Mouse (Mus musculus) spleen, postnatal 10 days (tissue): ENCODE data around the gene Plcg2.

ENCODE experiments used
- DNase-seq, 2 experiments: peaks; one replicate each; pipeline ENCODE4 v3.0.0; 2021 to 2022; ENCODE audit warnings: low spot score in 2 of 2

Gene Plcg2

DNA sequence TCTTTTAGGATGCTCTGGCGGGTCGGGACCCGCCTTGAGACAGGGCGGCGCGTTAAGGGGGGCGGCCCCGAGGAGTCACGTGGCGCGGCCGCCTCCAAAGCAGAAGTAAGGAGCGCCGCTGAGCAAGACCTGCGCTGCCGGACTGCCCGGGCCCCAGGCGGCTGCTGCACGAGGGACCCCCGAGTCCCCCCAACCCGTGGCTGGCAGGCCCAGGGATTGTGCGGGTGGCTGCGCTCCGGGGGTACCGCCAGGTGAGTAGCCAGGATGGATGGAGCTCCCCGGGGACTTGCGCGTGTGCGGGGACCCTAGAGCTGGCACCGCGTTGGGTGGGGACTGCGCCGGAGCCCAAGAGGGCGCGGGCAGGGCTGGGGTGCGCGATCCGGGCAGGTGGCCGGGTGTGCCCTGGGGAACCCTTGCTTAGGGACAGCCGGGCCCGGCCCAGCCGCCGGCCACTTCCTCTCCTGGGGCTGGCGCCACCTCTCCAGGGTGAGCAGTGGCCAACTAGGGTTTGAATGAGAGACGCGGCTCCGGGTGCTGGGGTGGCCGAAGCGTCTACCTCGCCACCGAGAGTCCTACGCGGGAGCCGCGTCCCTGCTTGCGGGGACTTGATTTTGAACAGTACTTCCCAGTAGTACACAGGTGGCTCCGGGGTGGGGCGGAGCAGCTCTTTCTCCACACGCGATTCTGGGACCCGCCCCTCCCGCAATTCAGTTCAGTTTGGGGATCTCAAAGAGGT is at the start of gene Plcg2:
Gene Plcg2, plus strand, starts transcription at position 113 of the 736 bp plus-strand sequence.
- DNase-seq, result peak; percentile 51 to 75

DNA sequence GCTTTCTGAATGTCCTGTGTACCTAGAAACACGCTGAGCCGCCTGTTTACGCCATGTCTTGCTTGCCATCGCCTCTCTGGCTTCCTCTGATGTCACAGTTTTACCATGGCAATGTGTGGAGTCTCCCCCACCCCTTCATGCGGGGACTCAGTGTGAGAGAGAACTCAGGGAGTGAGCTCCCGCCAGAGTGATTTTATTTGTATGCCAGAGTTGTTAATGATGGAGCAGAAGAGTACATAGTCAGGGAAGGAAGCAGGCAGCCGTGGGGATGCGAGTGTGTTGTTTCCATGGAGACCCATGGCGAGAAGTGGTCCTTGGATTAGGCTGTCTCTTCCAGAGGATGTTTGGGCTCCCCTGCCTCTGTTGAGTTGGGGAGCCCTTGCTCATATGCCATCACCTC is 47.0 kb upstream of the Plcg2 start:
- DNase-seq, result no peak

- DNase-seq, result no peak
Measured at GRCm38 (mm10) chr8:117453974-117454373, 44.1 kb upstream of the Plcg2 start.

- DNase-seq, result no peak
Measured at GRCm38 (mm10) chr8:117454516-117455116, 43.5 kb upstream of the Plcg2 start.

DNA sequence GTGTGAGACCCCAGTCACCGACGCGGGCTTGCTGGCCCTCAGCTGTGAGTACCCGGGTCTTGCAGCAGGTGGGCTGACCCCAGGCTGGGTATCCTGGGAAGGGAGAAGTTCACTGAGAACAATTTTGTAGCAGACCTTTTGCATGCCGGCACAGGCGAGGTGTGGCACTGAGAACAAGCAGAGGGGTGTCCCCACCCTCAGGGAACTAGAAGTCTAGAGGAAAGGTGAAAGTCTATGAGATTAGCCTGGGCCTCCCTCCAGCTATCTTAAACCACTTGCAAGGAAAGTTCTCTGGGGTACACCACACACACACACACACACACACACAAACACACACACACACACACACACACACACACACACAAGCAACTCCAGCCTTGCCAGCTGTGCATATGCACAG is 42.4 kb upstream of the Plcg2 start:
- DNase-seq, result no peak

DNA sequence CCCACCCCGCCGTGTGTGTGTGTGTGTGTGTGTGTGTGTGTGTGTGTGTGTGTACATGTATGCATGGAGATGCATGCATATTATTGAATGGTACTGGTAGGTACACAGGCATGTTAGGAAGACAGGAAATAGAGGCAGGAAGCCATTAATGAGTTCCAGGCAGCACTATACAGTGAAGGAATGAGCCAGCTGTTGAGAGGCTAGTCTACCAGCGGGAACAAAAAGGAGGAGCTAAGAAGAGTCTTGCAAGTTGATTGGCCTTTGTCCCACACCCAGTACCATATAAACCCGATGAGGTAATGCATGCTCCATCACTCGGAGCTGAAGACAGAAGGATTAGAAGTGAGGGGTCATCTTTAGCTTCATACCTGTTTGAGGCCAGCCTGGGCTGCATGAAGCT is 39.7 kb upstream of the Plcg2 start:
- no peak for DNase-seq

DNA sequence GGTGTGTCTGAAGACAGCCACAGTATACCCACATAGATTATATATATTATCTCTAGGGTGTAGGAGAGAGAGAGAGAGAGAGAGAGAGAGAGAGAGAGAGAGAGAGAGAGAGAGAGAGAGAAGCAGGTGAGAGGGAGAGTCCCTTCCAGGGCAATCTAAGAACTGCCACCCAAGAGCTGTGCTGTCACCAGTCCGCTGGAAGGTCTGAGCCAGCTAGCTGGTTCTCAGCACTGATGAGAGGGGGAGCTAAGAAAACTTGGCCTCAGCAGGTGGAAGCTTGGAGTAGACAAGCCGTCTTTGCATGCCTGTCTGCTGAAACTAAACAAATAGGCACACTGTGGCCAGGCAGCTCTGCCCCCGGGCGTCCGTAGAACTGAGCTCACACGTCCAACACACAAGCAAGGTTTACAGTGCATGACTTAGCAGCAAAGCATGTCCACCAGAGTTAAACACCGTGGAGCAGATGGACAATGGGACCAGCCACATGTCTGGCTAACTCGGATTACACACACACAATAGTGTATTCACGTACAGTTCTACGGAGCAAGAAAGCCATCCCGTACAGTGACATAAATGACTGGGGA is 35.3 kb upstream of the Plcg2 start:
- no peak for DNase-seq

DNA sequence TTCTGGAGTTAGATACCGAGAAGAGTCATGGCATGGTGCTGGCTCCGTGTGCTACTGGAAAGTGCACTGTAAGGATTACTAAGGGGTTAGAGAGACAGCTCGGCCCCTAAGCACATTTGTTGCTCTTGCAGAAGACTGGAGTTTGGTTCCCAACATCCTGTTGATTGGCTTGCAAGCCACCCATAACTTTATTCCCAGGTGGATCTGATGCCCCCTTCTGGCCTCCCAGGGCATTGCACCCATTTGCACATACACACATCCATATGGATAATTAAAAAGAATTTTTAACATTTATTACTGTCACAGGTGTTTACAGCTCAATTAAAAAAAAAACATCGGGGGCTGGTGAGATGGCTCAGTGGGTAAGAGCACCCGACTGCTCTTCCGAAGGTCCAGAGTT is 33.6 kb upstream of the Plcg2 start:
- peak in 1 of 2 experiments; percentile 54 for DNase-seq

DNA sequence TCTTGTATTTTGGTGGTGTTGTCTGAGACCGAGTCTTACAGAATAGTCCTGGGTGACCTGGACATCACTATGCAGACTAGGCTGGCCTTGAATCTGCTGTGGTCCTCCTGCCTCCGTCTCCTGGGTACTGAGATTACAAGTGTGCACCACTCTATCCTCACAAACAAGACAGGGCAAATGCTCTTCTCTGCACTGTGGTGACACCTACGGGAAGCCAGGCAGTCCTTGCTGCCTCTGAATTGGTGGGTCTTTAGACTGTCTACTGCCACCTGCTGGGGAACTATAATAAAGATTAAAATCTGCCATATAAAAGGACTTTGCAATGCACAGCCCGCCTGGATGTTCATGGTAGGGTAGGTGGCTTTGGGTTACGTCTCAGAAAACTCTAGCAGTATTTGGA is 32.8 kb upstream of the Plcg2 start:
- peak; percentile 26 to 69 for DNase-seq

DNA sequence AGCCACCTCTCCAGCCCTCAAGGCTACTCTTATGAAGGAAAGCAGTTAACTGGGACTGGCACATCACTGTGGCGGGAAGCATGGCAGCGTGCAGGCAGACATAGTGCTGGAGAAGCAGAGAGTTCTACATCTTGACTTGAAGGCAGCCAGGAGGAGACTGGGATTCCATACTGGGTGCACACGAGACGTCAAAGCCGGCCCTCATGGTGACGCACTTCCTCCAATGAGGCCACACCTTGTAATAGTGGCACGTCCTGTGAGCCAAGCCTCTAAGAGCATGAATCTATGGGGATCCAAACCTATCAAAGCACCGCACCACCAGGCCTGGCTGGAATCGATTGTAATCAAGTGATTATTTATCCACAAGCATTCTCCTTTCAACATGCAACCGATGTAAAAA is 30.6 kb upstream of the Plcg2 start:
- no peak for DNase-seq

- DNase-seq, result no peak
Measured at GRCm38 (mm10) chr8:117469431-117470341, 28.4 kb upstream of the Plcg2 start.

DNA sequence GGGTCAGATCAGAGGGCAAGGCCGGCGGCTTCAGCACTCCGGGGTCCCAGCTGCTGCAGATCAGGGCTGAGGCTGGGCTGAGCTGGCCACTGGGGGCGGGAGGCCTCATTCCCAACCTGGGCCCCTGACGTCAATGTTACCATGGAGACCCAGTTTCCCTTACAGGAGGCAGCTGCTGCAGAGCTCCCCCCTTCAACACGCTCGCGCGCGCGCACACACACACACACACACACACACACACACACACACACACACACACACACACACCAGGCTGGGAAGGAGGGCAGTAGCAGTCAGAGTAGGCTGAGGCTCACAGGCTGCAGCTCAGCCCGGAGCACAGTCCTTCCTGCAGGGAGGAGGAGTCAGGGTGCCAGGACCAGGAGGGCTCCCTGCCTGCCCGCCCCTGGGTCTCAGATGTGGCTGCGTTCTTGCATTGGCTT is 27.7 kb upstream of the Plcg2 start:
- peak in 1 of 2 experiments; percentile 47 for DNase-seq

DNA sequence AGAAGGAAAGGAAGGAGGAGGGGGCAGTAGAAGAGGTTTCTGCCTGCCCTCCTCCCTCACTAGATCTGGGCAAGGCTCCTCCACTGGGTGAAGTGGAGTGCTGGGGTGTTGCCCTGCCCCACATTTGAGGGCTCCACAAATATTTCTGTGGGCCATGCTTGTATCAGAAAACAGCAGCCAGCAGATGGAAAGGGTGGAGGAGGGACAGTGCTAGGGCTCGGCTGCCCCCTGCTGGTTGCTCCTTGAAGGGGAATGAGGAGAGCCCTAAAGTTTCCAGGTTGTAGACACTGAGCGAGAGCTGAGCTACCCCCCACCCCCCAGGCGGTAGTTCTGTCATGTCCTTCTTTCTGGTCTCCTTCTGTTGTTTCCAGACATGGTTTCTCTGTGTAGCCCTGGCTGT is 26.9 kb upstream of the Plcg2 start:
- DNase-seq, result peak; percentile 72 to 89

- no peak for DNase-seq
Measured at GRCm38 (mm10) chr8:117471655-117472054, 26.4 kb upstream of the Plcg2 start.

DNA sequence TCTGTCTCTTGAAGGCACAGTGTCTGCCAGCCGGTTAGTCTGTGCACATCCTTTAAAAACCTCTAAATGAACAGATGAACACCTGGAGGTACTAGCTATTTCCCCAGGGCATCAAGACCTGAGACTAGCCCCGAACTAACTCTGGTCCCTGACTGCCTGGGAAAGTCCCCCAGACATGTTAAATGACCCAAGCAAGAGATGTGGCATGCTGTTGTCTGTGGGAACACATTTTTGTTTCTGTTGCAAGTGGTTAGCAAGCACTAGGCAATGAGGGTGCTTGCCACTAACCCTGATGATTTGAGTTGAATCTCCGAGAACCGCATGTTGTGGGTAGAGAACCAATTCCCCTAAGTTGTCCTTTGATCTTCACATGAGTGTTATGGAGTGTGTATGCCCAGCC is 25.8 kb upstream of the Plcg2 start:
- no peak for DNase-seq

DNA sequence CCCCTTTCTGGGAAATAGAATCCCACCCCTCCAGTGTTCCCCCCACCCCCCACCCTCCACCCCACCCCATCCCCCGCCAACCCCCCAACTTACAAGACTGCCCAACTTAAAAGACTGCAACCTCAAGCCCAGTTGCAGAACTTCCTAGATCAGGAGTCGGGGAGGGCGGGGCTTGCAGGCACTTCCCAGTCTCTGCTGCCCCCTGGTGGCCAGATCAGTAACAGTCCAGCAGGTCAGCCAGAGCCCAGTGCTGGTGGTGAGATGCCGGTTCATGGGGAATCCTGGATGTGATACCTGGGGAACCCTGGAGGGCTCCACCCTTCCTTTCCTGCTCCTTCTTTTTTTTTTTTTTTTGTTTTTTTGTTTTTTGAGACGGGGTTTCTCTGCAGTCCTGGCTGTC is 23.1 kb upstream of the Plcg2 start:
- peak; percentile 92 to 95 for DNase-seq

DNA sequence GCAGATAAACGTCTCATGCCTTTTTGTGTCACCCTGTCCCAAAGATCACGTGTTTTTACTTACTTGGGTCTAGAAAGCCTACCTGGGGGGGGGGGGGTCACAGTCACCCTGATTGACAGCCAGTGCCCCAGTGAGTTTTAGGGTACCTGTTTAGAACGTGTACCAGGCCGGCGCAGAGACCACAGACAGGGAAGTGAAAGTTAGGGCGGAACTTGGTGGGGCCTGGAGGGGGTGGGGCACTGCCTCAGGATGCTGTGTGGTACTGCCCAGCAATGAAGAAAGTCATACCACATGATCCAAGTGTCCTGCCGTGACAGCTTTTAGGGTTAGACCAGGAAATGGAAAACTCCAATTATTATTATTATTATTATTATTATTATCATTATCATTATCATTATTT is 22.3 kb upstream of the Plcg2 start:
- peak in 1 of 2 experiments; percentile 84 for DNase-seq

DNA sequence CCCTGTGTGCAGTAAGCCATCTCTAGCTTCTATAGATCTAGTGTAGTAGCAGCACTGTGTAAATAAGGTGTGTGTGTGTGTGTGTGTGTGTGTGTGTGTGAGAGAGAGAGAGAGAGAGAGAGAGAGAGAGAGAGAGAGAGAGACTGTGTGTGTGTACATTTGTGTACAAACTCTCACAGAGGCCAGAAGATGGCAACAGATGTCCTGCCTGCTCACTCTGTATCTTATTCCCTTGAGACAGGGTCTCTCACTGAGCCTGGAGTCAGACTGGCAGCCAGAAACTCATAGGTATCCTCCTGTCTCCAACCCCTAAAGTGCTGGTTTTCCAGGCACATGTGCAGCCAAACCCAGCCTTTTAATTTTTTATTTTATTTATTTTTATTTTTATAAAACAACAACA is 20.0 kb upstream of the Plcg2 start:
- DNase-seq, result no peak

DNA sequence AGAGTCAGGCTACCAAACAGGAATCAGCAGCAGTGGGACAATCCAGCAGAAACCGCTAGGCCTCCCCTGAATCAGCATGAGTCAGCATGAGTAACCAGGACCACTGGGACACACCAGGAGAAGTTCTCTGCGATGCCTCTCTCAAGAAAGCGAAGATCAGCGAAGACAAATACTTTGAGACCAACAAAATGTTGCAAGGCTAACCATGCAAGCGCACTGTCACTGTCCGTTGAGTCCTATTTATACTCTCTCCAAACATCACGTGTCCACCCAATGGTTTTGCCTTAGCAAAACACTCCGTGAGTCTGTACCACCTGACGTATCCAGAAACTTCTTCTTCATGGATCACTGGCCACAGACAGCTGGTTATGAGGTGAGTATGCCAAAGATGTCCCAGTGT is 18.1 kb upstream of the Plcg2 start:
- no peak for DNase-seq

DNA sequence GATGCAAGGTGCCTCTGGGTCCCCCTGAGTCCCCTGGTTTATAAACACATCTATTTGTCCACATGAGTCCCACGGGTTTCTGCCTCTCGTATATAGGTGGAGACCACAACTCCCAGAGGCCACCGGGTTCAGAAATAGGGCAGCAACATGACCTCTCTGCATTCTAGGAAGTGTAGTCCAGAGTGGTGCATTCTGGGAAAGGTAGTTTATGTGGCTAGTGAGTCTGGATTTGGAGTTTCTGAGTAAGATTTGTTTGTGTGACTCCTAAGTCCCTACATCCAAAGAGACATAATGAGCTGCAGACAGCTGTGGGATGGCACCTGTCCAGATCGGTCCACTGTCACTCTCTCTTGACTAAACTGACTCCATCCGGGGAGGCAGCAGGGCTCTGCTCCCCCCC is 17.6 kb upstream of the Plcg2 start:
- DNase-seq, result peak in 1 of 2 experiments; percentile 52

DNA sequence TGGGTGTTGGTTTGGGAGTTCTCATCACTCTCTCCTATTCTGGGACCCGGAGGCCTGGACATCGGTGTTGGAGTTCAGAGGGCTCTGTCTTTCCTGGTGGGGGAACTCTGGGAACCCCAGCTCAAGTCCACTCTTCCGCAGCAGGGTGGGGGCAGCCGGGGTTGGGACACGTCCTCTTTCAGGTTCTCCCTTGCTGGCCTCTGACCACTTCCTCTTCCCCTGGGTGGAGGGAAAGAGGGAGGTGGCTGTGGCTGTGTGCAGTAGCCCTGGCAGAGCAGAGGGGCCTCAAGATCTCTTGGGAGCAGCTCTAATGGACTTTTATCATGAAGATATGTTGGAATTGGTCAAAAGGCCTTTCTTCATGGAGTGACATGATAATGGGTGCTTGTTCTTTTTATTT is 16.3 kb upstream of the Plcg2 start:
- DNase-seq, result peak in 1 of 2 experiments; percentile 68

DNA sequence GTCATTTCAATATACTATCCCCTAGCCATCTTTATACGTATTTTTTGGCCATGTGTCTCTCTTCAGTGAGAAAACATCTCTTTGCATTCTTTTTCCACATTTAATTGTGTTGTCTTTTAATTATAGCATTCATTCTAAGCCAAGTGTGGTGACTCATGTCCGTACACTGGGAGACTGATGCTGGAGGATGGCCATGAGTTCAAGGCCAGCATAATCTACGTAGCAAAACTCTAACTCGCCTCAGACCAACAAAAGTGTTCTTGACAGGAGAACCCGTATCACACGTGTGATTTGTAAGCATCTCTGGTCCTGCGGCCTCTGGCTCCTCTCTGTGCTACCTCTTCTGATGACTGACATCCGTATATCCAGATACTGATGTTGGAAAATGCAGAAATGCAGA is 13.4 kb upstream of the Plcg2 start:
- DNase-seq, result no peak
